Mouse (Mus musculus) cerebellum, postnatal 4 days (tissue): ENCODE measurements around the gene Hfe2.

Source experiments
- DNase-seq, 2 experiments: peaks; one replicate each; pipeline ENCODE4 v3.0.0; 2022; ENCODE audit warnings: low spot score in 2 of 2, mixed read lengths in 1 of 2

Gene Hfe2

GRCm38 (mm10) chr3:96558159-96558558 is 33.2 kb downstream of the Hfe2 start:
- DNase-seq = no peak

- DNase-seq = no peak
Observed at GRCm38 (mm10) chr3:96558668-96559196, 33.8 kb downstream of the Hfe2 start.

GRCm38 (mm10) chr3:96559398-96559910 is 34.5 kb downstream of the Hfe2 start:
- no peak for DNase-seq

- DNase-seq = no peak
Observed at GRCm38 (mm10) chr3:96559911-96560850, 35.2 kb downstream of the Hfe2 start.

GRCm38 (mm10) chr3:96560881-96561668 is 36.1 kb downstream of the Hfe2 start:
- no peak for DNase-seq

- DNase-seq = no peak
Observed at GRCm38 (mm10) chr3:96561946-96562681, 37.1 kb downstream of the Hfe2 start.

GRCm38 (mm10) chr3:96563267-96563666 is 38.3 kb downstream of the Hfe2 start:
- DNase-seq = no peak

GRCm38 (mm10) chr3:96563911-96564632 is 39.1 kb downstream of the Hfe2 start:
- DNase-seq = no peak

- no peak for DNase-seq
Observed at GRCm38 (mm10) chr3:96564633-96565032, 39.7 kb downstream of the Hfe2 start.

- DNase-seq = no peak
Observed at GRCm38 (mm10) chr3:96565105-96565504, 40.1 kb downstream of the Hfe2 start.

GRCm38 (mm10) chr3:96566661-96567450 is 41.9 kb downstream of the Hfe2 start:
- DNase-seq = no peak

GRCm38 (mm10) chr3:96568605-96569004 is 43.6 kb downstream of the Hfe2 start:
- no peak for DNase-seq

GRCm38 (mm10) chr3:96569506-96569905 is 44.5 kb downstream of the Hfe2 start:
- no peak for DNase-seq

- DNase-seq = no peak
Observed at GRCm38 (mm10) chr3:96569966-96570605, 45.1 kb downstream of the Hfe2 start.

- no peak for DNase-seq
Observed at GRCm38 (mm10) chr3:96570643-96571042, 45.7 kb downstream of the Hfe2 start.

- DNase-seq = no peak
Observed at GRCm38 (mm10) chr3:96571336-96571735, 46.4 kb downstream of the Hfe2 start.

- DNase-seq = no peak
Observed at GRCm38 (mm10) chr3:96571896-96572698, 47.1 kb downstream of the Hfe2 start.
